ENCODE assay signal across 31 mouse cellular contexts in the genomic region with DNA sequence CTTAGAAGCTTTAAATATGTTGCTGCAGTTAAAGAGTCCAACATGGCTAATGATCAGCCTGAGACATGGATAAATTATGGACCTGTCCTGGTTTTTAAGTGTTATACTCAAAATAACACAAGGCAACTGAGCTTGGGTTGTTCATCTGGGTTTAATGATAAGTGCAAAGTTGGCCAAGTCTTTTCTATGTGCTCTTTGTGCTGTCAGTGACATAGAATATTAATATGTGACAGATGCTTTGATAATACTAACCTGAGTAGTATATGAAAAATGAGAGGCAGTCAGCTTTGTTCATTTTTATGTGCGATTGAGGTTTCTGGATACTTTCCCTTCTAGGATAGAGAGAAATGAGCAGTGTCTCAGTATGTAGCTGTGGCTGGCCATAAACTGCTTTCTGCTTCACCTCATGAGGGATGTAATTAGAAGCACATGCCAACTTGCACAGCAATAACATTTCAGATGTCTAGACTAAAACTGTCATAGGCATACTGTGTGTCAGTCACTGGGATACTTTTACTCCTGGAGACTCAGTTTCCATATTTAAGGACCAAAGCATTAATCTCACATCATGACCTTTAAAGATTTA.
DNase-seq lines count a peak whose midpoint lies in the region; ATAC-seq and TF ChIP-seq lines count a peak whose summit lies in the region.
"Had no signal": no experiment of that assay in that cellular context is flagged by ENCODE, and none has a peak within 500 bp of the region (broad histone marks: within the 10 kb centered on the region; RNA-seq: fewer than 3 reads in every experiment).

No protein-coding gene starts in this region.

- intact Hi-C loops in left cerebral cortex, postnatal 25 days (cut with DNase I): no loop called here

- no peak overlapping the region for H3K4me2 ChIP-seq in embryonic facial prominence, embryonic 11.5 days (ENCODE audit: low read depth, low read length)
- H3K4me2 ChIP-seq in limb, embryonic 13.5 days (replicated peaks): no peak overlapping the region
- H3K4me2 ChIP-seq in forebrain, embryonic 13.5 days: no peak overlapping the region
- H3K4me2 ChIP-seq: embryonic facial prominence, embryonic 15.5 days; forebrain, embryonic 12.5 days; heart, embryonic 12.5 days; heart, embryonic 15.5 days; hindbrain, embryonic 13.5 days had no signal

- TF ChIP-seq POLR2A in embryonic fibroblast, embryonic 13.5 days (IDR thresholded peaks at IDR 0.05; ENCODE audit: low read depth, low read length): no peak

- no peak for ATAC-seq in embryonic facial prominence, embryonic 11.5 days (replicated peaks; ENCODE audit: insufficient number of reproducible peaks, low FRiP score, low TSS enrichment, low read depth)
- peak; percentile 78 for ATAC-seq in limb, embryonic 13.5 days (ENCODE audit: low FRiP score, low read depth)
- no peak for ATAC-seq in forebrain, embryonic 13.5 days
- ATAC-seq: forebrain, embryonic 16.5 days; hindbrain, embryonic 16.5 days; inflammation-experienced regulatory T-cells, adult 6 months; intestine, embryonic 16.5 days had no signal

- H3K27me3 ChIP-seq in embryonic facial prominence, embryonic 11.5 days (ENCODE audit: control insufficient read depth, insufficient read depth, low read length): no peaks in the 10 kb centered on the region
- H3K27me3 ChIP-seq in embryonic facial prominence, embryonic 10.5 days (replicated peaks; ENCODE audit: low read depth, poor library complexity, severe bottlenecking): no peaks in the 10 kb centered on the region
- no peaks in the 10 kb centered on the region for H3K27me3 ChIP-seq in limb, embryonic 13.5 days
- no peaks in the 10 kb centered on the region for H3K27me3 ChIP-seq in forebrain, embryonic 13.5 days
- H3K27me3 ChIP-seq: CH12.LX; embryonic facial prominence, embryonic 15.5 days; forebrain, embryonic 12.5 days; heart, embryonic 12.5 days; heart, embryonic 15.5 days; hindbrain, embryonic 13.5 days had no signal

- no peak overlapping the region for H3K27ac ChIP-seq in embryonic facial prominence, embryonic 11.5 days (replicated peaks; ENCODE audit: low read depth, low read length)
- no peak overlapping the region for H3K27ac ChIP-seq in embryonic facial prominence, embryonic 10.5 days (replicated peaks)
- H3K27ac ChIP-seq in embryonic fibroblast, embryonic 13.5 days (ENCODE audit: insufficient read depth, low read length): peak overlapping the region; percentile 92
- no peak overlapping the region; the same call in 1 of the 2 replicates for H3K27ac ChIP-seq in limb, embryonic 13.5 days
- H3K27ac ChIP-seq in forebrain, embryonic 13.5 days: no peak overlapping the region
- H3K27ac ChIP-seq: embryonic facial prominence, embryonic 15.5 days; forebrain, embryonic 12.5 days; heart, embryonic 15.5 days; hindbrain, embryonic 10.5 days; hindbrain, embryonic 13.5 days had no signal

- peak; percentile 9 for DNase-seq in embryonic facial prominence, embryonic 11.5 days (ENCODE audit: low spot score)
- DNase-seq in embryonic facial prominence, embryonic 10.5 days (ENCODE audit: low spot score): no peak
- peak; percentile 9 for DNase-seq in mesoderm, embryonic 11.5 days (ENCODE audit: low read depth, low spot score)
- no peak for DNase-seq in left cerebral cortex, postnatal 25 days (ENCODE audit: low spot score in 2 of 2)
- DNase-seq: adrenal gland, adult 2 months; adrenal gland, postnatal 25 days; B cell, adult 2 months; cerebellum, adult 11-12 months; cerebellum, adult 8-10 months; cerebellum, postnatal 10 days; cerebellum, postnatal 36 days; gastrocnemius, postnatal 25 days; heart, adult 18-20 months; heart, postnatal 10 days; heart, postnatal 36 days had no signal

- H3K4me3 ChIP-seq in embryonic facial prominence, embryonic 11.5 days (ENCODE audit: low read depth, low read length): no peak overlapping the region
- no peak overlapping the region for H3K4me3 ChIP-seq in embryonic facial prominence, embryonic 10.5 days
- no peak overlapping the region for H3K4me3 ChIP-seq in embryonic fibroblast, embryonic 13.5 days (ENCODE audit: insufficient read depth, low read length)
- H3K4me3 ChIP-seq in limb, embryonic 13.5 days: no peak overlapping the region
- H3K4me3 ChIP-seq in forebrain, embryonic 13.5 days: no peak overlapping the region
- H3K4me3 ChIP-seq: embryonic facial prominence, embryonic 15.5 days; erythroblast, embryonic 14.5 days; forebrain, embryonic 12.5 days; heart, embryonic 12.5 days; heart, embryonic 15.5 days; hindbrain, embryonic 10.5 days; hindbrain, embryonic 13.5 days had no signal

- H3K9ac ChIP-seq in embryonic facial prominence, embryonic 11.5 days (replicated peaks; ENCODE audit: low read length): no peak overlapping the region
- H3K9ac ChIP-seq in limb, embryonic 13.5 days: no peak overlapping the region
- H3K9ac ChIP-seq in forebrain, embryonic 13.5 days: no peak overlapping the region
- H3K9ac ChIP-seq: embryonic facial prominence, embryonic 15.5 days; forebrain, embryonic 12.5 days; heart, embryonic 12.5 days; heart, embryonic 15.5 days; hindbrain, embryonic 13.5 days had no signal

- no peaks in the 10 kb centered on the region for H3K9me3 ChIP-seq in embryonic facial prominence, embryonic 11.5 days (replicated peaks; ENCODE audit: control insufficient read depth, low read length)
- no peaks in the 10 kb centered on the region for H3K9me3 ChIP-seq in embryonic facial prominence, embryonic 10.5 days
- H3K9me3 ChIP-seq in limb, embryonic 13.5 days: no peaks in the 10 kb centered on the region
- no peaks in the 10 kb centered on the region for H3K9me3 ChIP-seq in forebrain, embryonic 13.5 days (replicated peaks)
- H3K9me3 ChIP-seq: embryonic facial prominence, embryonic 15.5 days; forebrain, embryonic 12.5 days; G1E; heart, embryonic 12.5 days; heart, embryonic 15.5 days; hindbrain, embryonic 10.5 days; hindbrain, embryonic 13.5 days had no signal

- no peak for TF ChIP-seq CTCF in embryonic fibroblast, embryonic 13.5 days (IDR thresholded peaks at IDR 0.05; ENCODE audit: borderline replicate concordance, insufficient read depth, low read length)

- H3K4me1 ChIP-seq in embryonic facial prominence, embryonic 11.5 days (ENCODE audit: control insufficient read depth, insufficient read depth, low read length): no peaks in the 10 kb centered on the region
- H3K4me1 ChIP-seq in embryonic facial prominence, embryonic 10.5 days: no peaks in the 10 kb centered on the region
- no peaks in the 10 kb centered on the region for H3K4me1 ChIP-seq in embryonic fibroblast, embryonic 13.5 days (ENCODE audit: control insufficient read depth, insufficient read depth, low read length)
- H3K4me1 ChIP-seq in limb, embryonic 13.5 days: peaks cover 9% of the 10 kb centered on the region; the same call in 1 of the 2 replicates
- H3K4me1 ChIP-seq in forebrain, embryonic 13.5 days: no peaks in the 10 kb centered on the region
- H3K4me1 ChIP-seq: embryonic facial prominence, embryonic 15.5 days; forebrain, embryonic 12.5 days; heart, embryonic 12.5 days; heart, embryonic 15.5 days; hindbrain, embryonic 10.5 days; hindbrain, embryonic 13.5 days had no signal

- no peaks in the 10 kb centered on the region for H3K36me3 ChIP-seq in embryonic facial prominence, embryonic 11.5 days (replicated peaks; ENCODE audit: control insufficient read depth, insufficient read depth, low read depth, low read length)
- H3K36me3 ChIP-seq in embryonic facial prominence, embryonic 10.5 days (replicated peaks): no peaks in the 10 kb centered on the region
- H3K36me3 ChIP-seq in limb, embryonic 13.5 days: no peaks in the 10 kb centered on the region
- H3K36me3 ChIP-seq in forebrain, embryonic 13.5 days (ENCODE audit: poor library complexity, severe bottlenecking): no peaks in the 10 kb centered on the region
- H3K36me3 ChIP-seq: embryonic facial prominence, embryonic 15.5 days; forebrain, embryonic 12.5 days; G1E; heart, embryonic 12.5 days; heart, embryonic 15.5 days; hindbrain, embryonic 10.5 days; hindbrain, embryonic 13.5 days had no signal

- 86% methylated on average over 1 of the region's 1 CpGs for WGBS in embryonic facial prominence, embryonic 11.5 days
- 85% methylated on average over 1 of the region's 1 CpGs for WGBS in embryonic facial prominence, embryonic 10.5 days
- 23% methylated on average over 1 of the region's 1 CpGs for WGBS in limb, embryonic 13.5 days
- 93% methylated on average over 1 of the region's 1 CpGs for WGBS in forebrain, embryonic 13.5 days

Comparison
In these comparisons a context has a peak if more than half of its experiments do, and no peak if none do; other contexts are left out.
1. DNase-seq: peak in embryonic facial prominence, embryonic 11.5 days (single experiment) and mesoderm, embryonic 11.5 days (single experiment); none in embryonic facial prominence, embryonic 10.5 days (single experiment) and left cerebral cortex, postnatal 25 days (0 of 2).